Comparison of ENCODE assay signal across 17 mouse cellular contexts in genomic region chr8:70764676-70765075, GRCm38 (mm10). TPM values are rescaled to one million over a fixed set of nuclear protein-coding genes. Genes with fewer than 3 reads are reported as not detected.
DNase-seq lines count a peak whose midpoint lies in the region; ATAC-seq and TF ChIP-seq lines count a peak whose summit lies in the region.
"Had no signal": no experiment of that assay in that cellular context is flagged by ENCODE, and none has a peak within 500 bp of the region (broad histone marks: within the 10 kb centered on the region; RNA-seq: fewer than 3 reads in every experiment).

No protein-coding gene starts in this region.

- H3K79me2 ChIP-seq in MEL (ENCODE audit: control insufficient read depth, insufficient read depth, low read length, poor library complexity): peaks cover 9% of the 10 kb centered on the region

- no peak overlapping the region for H3K4me3 ChIP-seq in heart, embryonic 15.5 days
- H3K4me3 ChIP-seq in MEL (ENCODE audit: control insufficient read depth in 1 of 2, insufficient read depth in 1 of 2, low read depth in 2 of 2, low read length in 2 of 2): no peak overlapping the region
- no peak overlapping the region for H3K4me3 ChIP-seq in embryonic facial prominence, embryonic 12.5 days
- H3K4me3 ChIP-seq in liver, postnatal 0 days (ENCODE audit: low read depth, low read length): no peak overlapping the region

- H3K36me3 ChIP-seq in heart, embryonic 15.5 days: peaks cover 12% of the 10 kb centered on the region
- peaks cover 0 to 23% of the 10 kb centered on the region in 2 experiments; a peak in 2 of 4 replicates for H3K36me3 ChIP-seq in MEL (ENCODE audit: control insufficient read depth in 1 of 2, insufficient read depth in 2 of 2, low read length in 2 of 2)
- peaks cover 18% of the 10 kb centered on the region for H3K36me3 ChIP-seq in embryonic facial prominence, embryonic 12.5 days
- H3K36me3 ChIP-seq in liver, postnatal 0 days (replicated peaks; ENCODE audit: insufficient read depth, low read length): peaks cover 10% of the 10 kb centered on the region

- H3K4me2 ChIP-seq in heart, embryonic 15.5 days: 0 out of 2 replicates have a peak overlapping the region, but pooled peaks have one; percentile 92
- H3K4me2 ChIP-seq in embryonic facial prominence, embryonic 12.5 days (replicated peaks): peak overlapping the region; percentile 85; the same call in 1 of the 2 replicates
- H3K4me2 ChIP-seq in liver, postnatal 0 days (ENCODE audit: low read depth, low read length): peak overlapping the region; percentile 84
- H3K4me2 ChIP-seq: hindbrain, embryonic 14.5 days had no signal

- no peak for ATAC-seq in heart, embryonic 15.5 days (replicated peaks; ENCODE audit: insufficient number of reproducible peaks, insufficient read depth, low FRiP score, low read depth)
- ATAC-seq in embryonic facial prominence, embryonic 12.5 days (ENCODE audit: insufficient number of reproducible peaks, insufficient read depth, low FRiP score, low TSS enrichment): no peak
- ATAC-seq in liver, postnatal 0 days: no peak
- ATAC-seq: CD4-positive, CD25-positive, alpha-beta regulatory T cell, adult 4 months; forebrain, embryonic 14.5 days; lung, postnatal 0 days; Patski had no signal

- no peaks in the 10 kb centered on the region for H3K27me3 ChIP-seq in heart, embryonic 15.5 days
- no peaks in the 10 kb centered on the region for H3K27me3 ChIP-seq in MEL (ENCODE audit: control insufficient read depth in 1 of 2, insufficient read depth in 2 of 2, low read length in 2 of 2)
- H3K27me3 ChIP-seq in embryonic facial prominence, embryonic 12.5 days: no peaks in the 10 kb centered on the region
- no peaks in the 10 kb centered on the region for H3K27me3 ChIP-seq in liver, postnatal 0 days (ENCODE audit: insufficient read depth, low read length)
- H3K27me3 ChIP-seq: Patski had no signal

- no peak for TF ChIP-seq CTCF in MEL (IDR thresholded peaks at IDR 0.05 in 2 of 3, conservative IDR thresholded peaks at IDR 0.05 in 1 of 3; ENCODE audit: control insufficient read depth in 1 of 3, insufficient read depth in 1 of 3, low read depth in 2 of 3, low read length in 3 of 3, poor library complexity in 1 of 3, severe bottlenecking in 1 of 3)
- TF ChIP-seq CTCF in liver, postnatal 0 days (IDR thresholded peaks at IDR 0.05; ENCODE audit: low read depth): no peak

- DNase-seq in heart, postnatal 4 days: no peak
- DNase-seq in MEL (ENCODE audit: low read depth, low spot score): no peak
- no peak for DNase-seq in liver, postnatal 0 days
- DNase-seq in thymus, postnatal 0 days (ENCODE audit: low spot score): no peak
- DNase-seq in frontal cortex, postnatal 10 days (ENCODE audit: low spot score in 2 of 2): no peak
- DNase-seq: cerebellum, postnatal 36 days; left cerebral cortex, postnatal 4 days; right cerebral cortex, adult 18-20 months; thymus, adult 2 months had no signal

- no peak for TF ChIP-seq RAD21 in MEL (IDR thresholded peaks at IDR 0.05; ENCODE audit: low read depth, low read length)

- WGBS in heart, embryonic 15.5 days: 92% methylated on average over 13 of the region's 13 CpGs
- WGBS in embryonic facial prominence, embryonic 12.5 days: 94% methylated on average over 13 of the region's 13 CpGs
- 83% methylated on average over 13 of the region's 13 CpGs for WGBS in liver, postnatal 0 days (ENCODE audit: insufficient replicate concordance)

- H3K9ac ChIP-seq in heart, embryonic 15.5 days: no peak overlapping the region
- H3K9ac ChIP-seq in MEL (ENCODE audit: control insufficient read depth, low read depth, low read length, poor library complexity, severe bottlenecking): no peak overlapping the region
- H3K9ac ChIP-seq in embryonic facial prominence, embryonic 12.5 days: no peak overlapping the region
- no peak overlapping the region; the same call in 1 of the 2 replicates for H3K9ac ChIP-seq in liver, postnatal 0 days (replicated peaks)
- H3K9ac ChIP-seq: hindbrain, embryonic 14.5 days had no signal

- TF ChIP-seq POLR2A in MEL (IDR thresholded peaks at IDR 0.05; ENCODE audit: control insufficient read depth in 1 of 2, insufficient read depth in 1 of 2, low read depth in 1 of 2, low read length in 2 of 2, poor library complexity in 1 of 2): no peak

- H3K9me3 ChIP-seq in heart, embryonic 15.5 days (replicated peaks): no peaks in the 10 kb centered on the region
- H3K9me3 ChIP-seq in MEL (replicated peaks; ENCODE audit: insufficient read depth, low read length): no peaks in the 10 kb centered on the region
- H3K9me3 ChIP-seq in embryonic facial prominence, embryonic 12.5 days: no peaks in the 10 kb centered on the region
- no peaks in the 10 kb centered on the region for H3K9me3 ChIP-seq in liver, postnatal 0 days (ENCODE audit: low read length)
- H3K9me3 ChIP-seq: heart, embryonic 10.5 days had no signal

- no peak for TF ChIP-seq EP300 in MEL (IDR thresholded peaks at IDR 0.05; ENCODE audit: low read depth in 1 of 2, low read length in 2 of 2)
- no peak for TF ChIP-seq EP300 in liver, postnatal 0 days (IDR thresholded peaks at IDR 0.05; ENCODE audit: low read depth)

- no peak overlapping the region for H3K27ac ChIP-seq in heart, embryonic 15.5 days
- peak overlapping the region; percentile 45 for H3K27ac ChIP-seq in MEL (ENCODE audit: control insufficient read depth, low read depth, low read length)
- H3K27ac ChIP-seq in embryonic facial prominence, embryonic 12.5 days: no peak overlapping the region
- peak overlapping the region; percentile 87 for H3K27ac ChIP-seq in liver, postnatal 0 days (ENCODE audit: low read depth)
- H3K27ac ChIP-seq: hindbrain, embryonic 14.5 days had no signal

- H3K4me1 ChIP-seq in heart, embryonic 15.5 days (replicated peaks): peaks cover 37% of the 10 kb centered on the region
- peaks cover 12 to 29% of the 10 kb centered on the region in 2 experiments for H3K4me1 ChIP-seq in MEL (ENCODE audit: control insufficient read depth in 1 of 2, insufficient read depth in 2 of 2, low read length in 2 of 2)
- peaks cover 24% of the 10 kb centered on the region for H3K4me1 ChIP-seq in embryonic facial prominence, embryonic 12.5 days
- H3K4me1 ChIP-seq in liver, postnatal 0 days (ENCODE audit: insufficient read depth): peaks cover 79% of the 10 kb centered on the region

RNA-seq across cellular contexts. Expression of gene Mpv17l2, which starts 3.9 kb away (rescaled TPM):
- polyA plus RNA-seq in heart, embryonic 15.5 days (2015; fragmentation: Nextera tagmentation; extraction: Ambion mirVana): 43.0 and 45.2 TPM in 2 replicates
- 10 to 100 TPM; 35.8 to 37.9 TPM for total RNA-seq in heart, postnatal 4 days (2021)
- 41.9 and 52.8 TPM in 2 replicates for total RNA-seq in MEL (2012; rRNA removed)
- polyA plus RNA-seq in MEL (2012; ENCODE audit: insufficient read depth in 1 of 2, insufficient read length in 2 of 2, low read depth in 1 of 2, low replicate concordance in 2 of 2, missing spikeins in 1 of 2): 100 to 1,000 TPM in 1 of 2 experiments, not detected in 1; 102 TPM
- polyA plus RNA-seq in embryonic facial prominence, embryonic 12.5 days (2016; fragmentation: Nextera tagmentation; extraction: Ambion mirVana): 32.7 and 35.7 TPM in 2 replicates
- polyA plus RNA-seq in liver, postnatal 0 days (2015; fragmentation: Nextera tagmentation; extraction: Ambion mirVana): 36.3 and 39.9 TPM in 2 replicates
- 54.3 and 54.4 TPM in 2 replicates for polyA plus RNA-seq in thymus, postnatal 0 days (2015; fragmentation: Nextera tagmentation; extraction: Ambion mirVana)

RNA-seq across cellular contexts. Expression of gene Rab3a, which starts 10.2 kb away (rescaled TPM):
- polyA plus RNA-seq in heart, embryonic 15.5 days (2015; fragmentation: Nextera tagmentation; extraction: Ambion mirVana): 21.0 and 25.5 TPM in 2 replicates
- 10 to 100 TPM; 27.3 to 28.7 TPM for total RNA-seq in heart, postnatal 4 days (2021)
- total RNA-seq in MEL (2012; rRNA removed): 1.8 TPM in 2 replicates
- 1 to 10 TPM in 1 of 2 experiments, not detected in 1; 5.6 TPM for polyA plus RNA-seq in MEL (2012; ENCODE audit: insufficient read depth in 1 of 2, insufficient read length in 2 of 2, low read depth in 1 of 2, low replicate concordance in 2 of 2, missing spikeins in 1 of 2)
- polyA plus RNA-seq in embryonic facial prominence, embryonic 12.5 days (2016; fragmentation: Nextera tagmentation; extraction: Ambion mirVana): 27.0 and 27.6 TPM in 2 replicates
- 3.2 and 3.3 TPM in 2 replicates for polyA plus RNA-seq in liver, postnatal 0 days (2015; fragmentation: Nextera tagmentation; extraction: Ambion mirVana)
- polyA plus RNA-seq in thymus, postnatal 0 days (2015; fragmentation: Nextera tagmentation; extraction: Ambion mirVana): 7.0 and 8.0 TPM in 2 replicates

RNA-seq across cellular contexts. Expression of gene Pik3r2, which starts 11.8 kb away (rescaled TPM):
- 28.0 and 45.8 TPM in 2 replicates for polyA plus RNA-seq in heart, embryonic 15.5 days (2015; fragmentation: Nextera tagmentation; extraction: Ambion mirVana)
- 10 to 100 TPM; 36.0 to 39.2 TPM for total RNA-seq in heart, postnatal 4 days (2021)
- total RNA-seq in MEL (2012; rRNA removed): 23.7 and 25.4 TPM in 2 replicates
- 10 to 100 TPM in 1 of 2 experiments, not detected in 1; 37.8 TPM for polyA plus RNA-seq in MEL (2012; ENCODE audit: insufficient read depth in 1 of 2, insufficient read length in 2 of 2, low read depth in 1 of 2, low replicate concordance in 2 of 2, missing spikeins in 1 of 2)
- 76.8 and 78.0 TPM in 2 replicates for polyA plus RNA-seq in embryonic facial prominence, embryonic 12.5 days (2016; fragmentation: Nextera tagmentation; extraction: Ambion mirVana)
- polyA plus RNA-seq in liver, postnatal 0 days (2015; fragmentation: Nextera tagmentation; extraction: Ambion mirVana): 8.9 and 9.0 TPM in 2 replicates
- 35.1 and 38.6 TPM in 2 replicates for polyA plus RNA-seq in thymus, postnatal 0 days (2015; fragmentation: Nextera tagmentation; extraction: Ambion mirVana)

RNA-seq across cellular contexts. Expression of gene Mast3, which starts 40.2 kb away (rescaled TPM):
- polyA plus RNA-seq in heart, embryonic 15.5 days (2015; fragmentation: Nextera tagmentation; extraction: Ambion mirVana): 5.0 and 11.1 TPM in 2 replicates
- total RNA-seq in heart, postnatal 4 days (2021): 1 to 10 TPM; 8.4 to 8.9 TPM
- total RNA-seq in MEL (2012; rRNA removed): 10.4 and 13.5 TPM in 2 replicates
- 10 to 100 TPM in 1 of 2 experiments, not detected in 1; 54.7 TPM for polyA plus RNA-seq in MEL (2012; ENCODE audit: insufficient read depth in 1 of 2, insufficient read length in 2 of 2, low read depth in 1 of 2, low replicate concordance in 2 of 2, missing spikeins in 1 of 2)
- polyA plus RNA-seq in embryonic facial prominence, embryonic 12.5 days (2016; fragmentation: Nextera tagmentation; extraction: Ambion mirVana): 13.7 and 13.9 TPM in 2 replicates
- 5.2 and 6.0 TPM in 2 replicates for polyA plus RNA-seq in liver, postnatal 0 days (2015; fragmentation: Nextera tagmentation; extraction: Ambion mirVana)
- 37.2 and 37.3 TPM in 2 replicates for polyA plus RNA-seq in thymus, postnatal 0 days (2015; fragmentation: Nextera tagmentation; extraction: Ambion mirVana)

RNA-seq across cellular contexts. Expression of gene Pde4c, which starts 41.2 kb away (rescaled TPM):
- polyA plus RNA-seq in heart, embryonic 15.5 days (2015; fragmentation: Nextera tagmentation; extraction: Ambion mirVana): 0.19 and 0.32 TPM in 2 replicates
- total RNA-seq in heart, postnatal 4 days (2021): 1 to 10 TPM in 1 of 2 experiments, under 1 TPM in 1; 0.74 to 1.0 TPM
- 0.65 and 0.75 TPM in 2 replicates for total RNA-seq in MEL (2012; rRNA removed)
- 1 to 10 TPM in 1 of 2 experiments, not detected in 1; 3.0 TPM for polyA plus RNA-seq in MEL (2012; ENCODE audit: insufficient read depth in 1 of 2, insufficient read length in 2 of 2, low read depth in 1 of 2, low replicate concordance in 2 of 2, missing spikeins in 1 of 2)
- polyA plus RNA-seq in embryonic facial prominence, embryonic 12.5 days (2016; fragmentation: Nextera tagmentation; extraction: Ambion mirVana): 0.17 and 0.29 TPM in 2 replicates
- polyA plus RNA-seq in liver, postnatal 0 days (2015; fragmentation: Nextera tagmentation; extraction: Ambion mirVana): 1.6 and 1.8 TPM in 2 replicates
- polyA plus RNA-seq in thymus, postnatal 0 days (2015; fragmentation: Nextera tagmentation; extraction: Ambion mirVana): 0.28 and 0.35 TPM in 2 replicates
- polyA plus RNA-seq: forebrain, embryonic 14.5 days had no signal

Comparison
In these comparisons a context has a peak if more than half of its experiments do, and no peak if none do; other contexts are left out.
1. H3K27ac ChIP-seq: peak in MEL (single experiment) and liver, postnatal 0 days (single experiment); none in heart, embryonic 15.5 days (single experiment) and embryonic facial prominence, embryonic 12.5 days (single experiment).
2. Peak in every context shown above with its lines, with median percentiles within 50 percentile points of each other: H3K4me2 ChIP-seq.